Mouse (Mus musculus) erythroblast, embryonic 14.5 days (primary cell): ENCODE results near the gene Yif1b. TPM values are rescaled to one million over a fixed set of nuclear protein-coding genes. Genes with fewer than 3 reads are reported as not detected.

Experiments used
- H3K27me3 ChIP-seq: 2 replicates; pipeline ENCODE4 v1.6.1; 2012; ENCODE audit warnings: inconsistent platforms; ENCODE audit not compliant: control insufficient read depth
- H3K36me3 ChIP-seq: 2 replicates; pipeline ENCODE4 v1.6.1; 2012; ENCODE audit warnings: mild to moderate bottlenecking, inconsistent platforms; ENCODE audit not compliant: control insufficient read depth
- H3K4me1 ChIP-seq: 2 replicates; pipeline ENCODE4 v1.6.1; 2012; ENCODE audit warnings: inconsistent platforms; ENCODE audit not compliant: control insufficient read depth
- H3K4me3 ChIP-seq: replicated peaks from 2 replicates; pipeline ENCODE3; 2012; ENCODE audit warnings: moderate library complexity, mild to moderate bottlenecking, inconsistent platforms
- H3K9me3 ChIP-seq: 2 replicates; pipeline ENCODE4 v1.6.1; 2012; ENCODE audit warnings: low read length, inconsistent platforms, mixed read lengths; ENCODE audit not compliant: control insufficient read depth
- GATA1 ChIP-seq: IDR thresholded peaks from 2 replicates; pipeline ENCODE4 v1.6.1; 2012; ENCODE audit warnings: low read length, inconsistent platforms, mixed read lengths
- TAL1 ChIP-seq: IDR thresholded peaks from 3 replicates; pipeline ENCODE4 v1.6.1; 2012; ENCODE audit warnings: low read length, inconsistent platforms, mixed read lengths
- polyA plus RNA-seq: library from polyadenylated mRNA; stranded (reverse); fragments of >175 nt; gene quantifications from 2 replicates; pipeline ENCODE4 v1.2.3, GENCODE M21; 2012

Gene Yif1b
- polyA plus RNA-seq, 1 experiment = 6.4 TPM

GRCm38 (mm10) chr7:29284523-29284922, 46.4 kb downstream of the Yif1b start:
- TF ChIP-seq TAL1 (no peak), GATA1 (no peak)
- no peak overlapping the region for H3K4me3 ChIP-seq
- H3K27me3 ChIP-seq = peaks cover 28% of the 10 kb centered on the region
- no peaks in the 10 kb centered on the region for H3K9me3 ChIP-seq
- peaks cover 32% of the 10 kb centered on the region for H3K4me1 ChIP-seq
- H3K36me3 ChIP-seq = no peaks in the 10 kb centered on the region

- H3K27me3 ChIP-seq = peaks cover 18% of the 10 kb centered on the region
Measured at GRCm38 (mm10) chr7:29287481-29287880, 49.4 kb downstream of the Yif1b start.

DNA sequence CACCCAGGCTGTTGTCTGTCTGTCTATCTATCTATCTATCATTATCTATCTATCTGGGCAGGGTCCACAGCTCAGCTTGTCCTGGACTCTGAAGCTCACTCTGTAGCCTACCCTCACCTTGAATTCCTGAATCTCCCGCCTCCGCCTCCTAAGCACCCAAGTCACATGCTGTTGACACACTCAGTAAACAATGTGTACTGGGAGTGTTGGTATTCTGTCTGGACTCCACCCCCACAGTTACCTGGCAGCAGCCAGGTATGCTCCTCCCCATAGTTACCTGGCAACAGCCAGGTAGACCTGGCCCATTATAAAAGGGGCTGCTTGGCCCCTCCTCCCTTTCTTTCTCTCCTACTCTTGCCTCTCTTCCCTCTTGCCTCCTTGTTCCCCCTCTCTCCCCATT, 50.0 kb downstream of the Yif1b start:
- H3K4me1 ChIP-seq = peaks cover 19% of the 10 kb centered on the region
- H3K4me3 ChIP-seq = no peak overlapping the region
- peaks cover 15% of the 10 kb centered on the region for H3K27me3 ChIP-seq
- no peaks in the 10 kb centered on the region for H3K9me3 ChIP-seq
- H3K36me3 ChIP-seq = no peaks in the 10 kb centered on the region
- TF ChIP-seq GATA1 = no peak
- no peak for TF ChIP-seq TAL1

More at GRCm38 (mm10) chr7:29287481-29287880, 49.4 kb downstream of the Yif1b start:
- TF ChIP-seq TAL1 = no peak
- TF ChIP-seq GATA1 = no peak
- no peak overlapping the region for H3K4me3 ChIP-seq
- H3K9me3 ChIP-seq = no peaks in the 10 kb centered on the region
- H3K36me3 ChIP-seq = no peaks in the 10 kb centered on the region
- peaks cover 19% of the 10 kb centered on the region for H3K4me1 ChIP-seq

DNA sequence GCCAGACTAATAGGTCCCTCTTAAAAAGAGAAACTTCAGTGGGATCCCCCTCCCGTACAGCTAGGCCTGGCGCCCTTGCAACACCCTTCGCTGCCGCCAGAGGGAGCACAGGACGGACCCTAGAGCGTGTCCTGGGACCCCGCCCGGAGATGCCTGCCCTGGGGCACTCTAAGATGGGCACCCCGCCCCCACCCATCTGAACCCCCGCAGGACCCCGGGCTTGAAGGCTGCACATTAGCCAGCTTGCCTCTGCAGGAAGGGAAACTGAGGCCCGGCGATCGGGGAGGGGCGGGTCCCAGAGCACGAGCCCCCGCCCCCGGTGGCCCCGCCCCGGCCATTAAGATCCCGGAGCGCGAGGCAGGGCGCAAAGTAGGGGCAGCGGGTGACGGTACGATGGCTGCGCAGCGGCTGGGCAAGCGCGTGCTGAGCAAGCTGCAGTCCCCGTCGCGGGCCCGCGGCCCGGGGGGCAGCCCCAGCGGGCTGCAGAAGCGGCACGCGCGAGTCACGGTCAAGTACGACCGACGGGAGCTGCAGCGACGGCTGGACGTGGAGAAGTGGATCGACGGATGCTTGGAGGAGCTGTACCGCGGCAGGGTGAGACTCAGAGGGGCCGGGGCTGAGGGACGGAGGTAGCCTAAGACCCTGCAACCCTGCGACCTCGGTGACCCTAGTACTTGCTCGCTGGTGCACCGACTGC, 51.0 kb downstream of the Yif1b start, which contains the start of gene Ppp1r14a:
Ppp1r14a (plus strand) TSS at position 367 of the 697 bp plus-strand sequence.
- peaks cover 15% of the 10 kb centered on the region for H3K27me3 ChIP-seq

GRCm38 (mm10) chr7:29289856-29290255, 51.7 kb downstream of the Yif1b start:
- TF ChIP-seq GATA1 (no peak), TAL1 (no peak)
- H3K4me3 ChIP-seq = no peak overlapping the region

More for the DNA sequence above, 51.0 kb downstream of the Yif1b start, which contains the start of gene Ppp1r14a:
- H3K9me3 ChIP-seq = no peaks in the 10 kb centered on the region
- H3K36me3 ChIP-seq = no peaks in the 10 kb centered on the region
- H3K4me3 ChIP-seq = peak within 1 kb of the TSS; percentile 61
- TF ChIP-seq GATA1 (no peak), TAL1 (no peak)
- peaks cover 19% of the 10 kb centered on the region for H3K4me1 ChIP-seq

DNA sequence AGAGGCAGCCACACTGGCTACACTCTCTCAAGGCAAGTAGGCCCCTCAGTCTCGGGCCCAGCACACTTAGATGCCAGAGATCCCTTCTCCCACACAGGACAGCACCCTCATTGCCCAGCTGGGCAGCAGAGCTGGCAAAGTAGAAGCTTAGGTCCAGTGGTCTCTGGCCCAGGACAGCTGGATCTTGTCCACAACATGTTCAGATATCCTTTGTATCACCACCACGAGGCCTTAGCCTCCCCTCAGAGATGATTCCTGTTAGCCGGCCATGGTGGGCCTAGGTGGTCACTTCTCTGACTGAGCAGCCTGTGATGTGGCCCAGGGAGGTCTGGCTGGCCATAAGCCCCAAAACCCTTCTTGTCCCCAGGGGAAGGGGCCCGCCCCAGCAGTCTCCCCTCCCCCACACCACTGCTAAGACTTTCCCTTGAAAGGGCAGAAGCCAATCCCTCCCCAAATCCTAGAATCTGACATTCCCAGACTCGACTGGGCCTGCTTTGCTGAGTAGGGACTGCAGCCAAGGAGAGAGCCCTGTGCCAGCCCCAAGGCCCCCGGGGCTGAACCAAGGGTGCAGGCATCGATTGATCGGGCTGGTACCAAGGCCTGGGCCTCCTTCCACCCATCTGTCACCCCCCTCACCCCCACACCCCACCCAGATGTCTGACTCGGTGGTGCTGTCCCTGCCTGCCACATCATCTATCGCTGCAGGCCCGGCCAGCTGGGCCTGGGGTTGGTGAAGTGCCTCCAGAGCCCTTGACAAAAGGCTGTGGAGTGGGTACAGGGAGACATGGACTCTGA, 52.8 kb downstream of the Yif1b start:
- no peak overlapping the region for H3K4me3 ChIP-seq
- peaks cover 15% of the 10 kb centered on the region for H3K27me3 ChIP-seq
- peaks cover 10% of the 10 kb centered on the region for H3K4me1 ChIP-seq
- no peaks in the 10 kb centered on the region for H3K9me3 ChIP-seq
- H3K36me3 ChIP-seq = no peaks in the 10 kb centered on the region
- TF ChIP-seq GATA1 (no peak), TAL1 (no peak)

More at GRCm38 (mm10) chr7:29289856-29290255, 51.7 kb downstream of the Yif1b start:
- H3K36me3 ChIP-seq = no peaks in the 10 kb centered on the region
- H3K27me3 ChIP-seq = peaks cover 15% of the 10 kb centered on the region
- H3K4me1 ChIP-seq = peaks cover 11% of the 10 kb centered on the region
- no peaks in the 10 kb centered on the region for H3K9me3 ChIP-seq

DNA sequence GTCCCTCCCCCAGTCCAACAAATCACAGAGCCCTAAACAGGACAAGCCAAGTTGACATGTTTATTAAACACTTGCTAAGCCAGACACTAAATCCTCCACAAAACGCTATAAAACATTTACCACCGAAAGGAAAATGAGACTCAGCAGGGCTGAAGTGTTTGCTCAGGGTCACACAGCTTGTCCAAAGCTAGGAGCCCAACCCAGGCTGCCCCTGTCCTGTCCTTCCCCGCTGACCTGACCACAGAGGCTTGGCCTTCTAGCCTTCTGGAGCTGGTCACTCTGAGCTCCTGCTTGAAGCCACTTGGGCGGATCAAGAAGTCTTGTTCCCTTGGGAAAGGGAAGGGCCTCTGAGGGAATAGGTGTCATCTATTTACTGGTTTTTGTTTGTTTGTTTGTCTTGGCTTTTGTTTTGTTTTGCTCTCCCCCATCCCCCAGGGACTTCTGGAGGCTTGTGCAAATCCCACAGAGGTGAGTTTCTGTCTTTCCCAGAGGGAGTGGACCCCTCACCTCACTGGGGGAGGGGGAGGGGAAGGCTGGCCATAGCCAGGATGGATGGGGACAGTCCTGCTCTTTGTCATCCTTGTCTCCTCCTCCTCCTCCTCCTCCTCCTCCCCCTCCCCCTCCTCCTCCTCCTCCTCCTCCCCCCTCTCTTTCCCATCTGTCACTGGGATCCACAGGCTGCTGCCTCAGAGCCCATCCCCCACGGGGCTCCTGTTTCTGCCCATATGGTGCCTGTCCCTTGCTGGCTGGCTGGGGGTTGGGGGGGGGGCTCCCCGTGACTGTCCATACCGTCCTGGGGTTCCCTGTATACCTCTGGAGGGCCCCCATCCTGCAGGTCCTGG, 53.7 kb downstream of the Yif1b start:
- H3K4me3 ChIP-seq = no peak overlapping the region
- TF ChIP-seq TAL1 (no peak), GATA1 (no peak)

GRCm38 (mm10) chr7:29292458-29293098, 54.4 kb downstream of the Yif1b start:
- Histone ChIP-seq H3K4me3 (no peak overlapping the region), H3K4me1 (peaks cover 10% of the 10 kb centered on the region), H3K9me3 (no peaks in the 10 kb centered on the region), H3K36me3 (no peaks in the 10 kb centered on the region), H3K27me3 (peaks cover 14% of the 10 kb centered on the region)
- TF ChIP-seq TAL1 (no peak), GATA1 (no peak)

More for the DNA sequence above, 53.7 kb downstream of the Yif1b start:
- peaks cover 15% of the 10 kb centered on the region for H3K27me3 ChIP-seq
- no peaks in the 10 kb centered on the region for H3K9me3 ChIP-seq
- H3K4me1 ChIP-seq = peaks cover 10% of the 10 kb centered on the region
- H3K36me3 ChIP-seq = no peaks in the 10 kb centered on the region
